Mouse (Mus musculus) adrenal gland, postnatal 14 days (tissue): ENCODE data around the gene Ociad2. TPM values are rescaled to one million over a fixed set of nuclear protein-coding genes. Genes with fewer than 3 reads are reported as not detected.

Source experiments
- DNase-seq: peaks from one replicate; pipeline ENCODE4 v3.0.0; 2021; ENCODE audit warnings: mixed read lengths
- long read RNA-seq, 2 experiments: library from polyadenylated mRNA; stranded (forward); transcript quantifications; one replicate each; pipeline ENCODE4 v2.0.0; 2021
- total RNA-seq: library from RNA; stranded (reverse); gene quantifications from 2 replicates; pipeline ENCODE4 v1.2.3, GENCODE M21; 2021

Gene Ociad2
- 12.6 and 20.6 TPM in 2 replicates for total RNA-seq
- long read RNA-seq, experiment 1, transcript Ociad2-201 (7 exons, 2,554 nt): major isoform, 19 of 25 reads
- long read RNA-seq, experiment 1, partial matches to known transcripts: 0 of 25 reads
- long read RNA-seq, experiment 1, other reads (novel, unspliced or antisense): 3 of 25 reads
- long read RNA-seq, experiment 2, transcript Ociad2-201 (7 exons, 2,554 nt): major isoform, 18 of 19 reads
- long read RNA-seq, experiment 2, partial matches to known transcripts: 1 of 19 reads
- long read RNA-seq, experiment 2, other reads (novel, unspliced or antisense): 0 of 19 reads

DNA sequence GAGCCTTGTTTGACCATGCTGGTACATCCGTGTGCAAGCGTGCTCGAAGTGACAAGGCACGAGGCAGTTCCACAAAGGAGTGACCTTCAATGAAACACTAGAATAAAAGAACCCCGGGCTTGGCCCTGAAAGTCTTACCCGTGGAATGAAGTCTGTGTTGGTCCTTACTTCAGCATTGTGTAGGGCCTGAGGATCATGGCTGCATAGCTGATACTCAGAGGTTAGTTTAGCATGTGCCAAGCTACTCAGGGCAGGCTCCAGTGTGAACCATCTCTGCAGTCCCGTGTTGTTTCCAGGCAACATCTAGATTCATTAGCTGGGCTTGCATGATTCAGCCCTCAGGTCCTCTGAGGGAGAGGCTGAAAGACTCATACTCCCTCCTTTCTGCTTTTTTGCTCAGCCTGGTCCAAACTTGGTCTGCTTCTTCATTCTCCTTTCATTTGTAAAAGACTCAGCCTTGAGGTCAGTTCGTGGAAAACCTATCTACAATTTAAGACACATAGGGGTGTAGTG is at the start of gene Ociad2:
TSS of gene Ociad2 (minus strand) at position 306 of the 513 bp plus-strand sequence.
- peak; percentile 33 for DNase-seq

GRCm38 (mm10) chr5:73383647-73383970 is 42.8 kb upstream of the Ociad2 start:
- DNase-seq: no peak

DNA sequence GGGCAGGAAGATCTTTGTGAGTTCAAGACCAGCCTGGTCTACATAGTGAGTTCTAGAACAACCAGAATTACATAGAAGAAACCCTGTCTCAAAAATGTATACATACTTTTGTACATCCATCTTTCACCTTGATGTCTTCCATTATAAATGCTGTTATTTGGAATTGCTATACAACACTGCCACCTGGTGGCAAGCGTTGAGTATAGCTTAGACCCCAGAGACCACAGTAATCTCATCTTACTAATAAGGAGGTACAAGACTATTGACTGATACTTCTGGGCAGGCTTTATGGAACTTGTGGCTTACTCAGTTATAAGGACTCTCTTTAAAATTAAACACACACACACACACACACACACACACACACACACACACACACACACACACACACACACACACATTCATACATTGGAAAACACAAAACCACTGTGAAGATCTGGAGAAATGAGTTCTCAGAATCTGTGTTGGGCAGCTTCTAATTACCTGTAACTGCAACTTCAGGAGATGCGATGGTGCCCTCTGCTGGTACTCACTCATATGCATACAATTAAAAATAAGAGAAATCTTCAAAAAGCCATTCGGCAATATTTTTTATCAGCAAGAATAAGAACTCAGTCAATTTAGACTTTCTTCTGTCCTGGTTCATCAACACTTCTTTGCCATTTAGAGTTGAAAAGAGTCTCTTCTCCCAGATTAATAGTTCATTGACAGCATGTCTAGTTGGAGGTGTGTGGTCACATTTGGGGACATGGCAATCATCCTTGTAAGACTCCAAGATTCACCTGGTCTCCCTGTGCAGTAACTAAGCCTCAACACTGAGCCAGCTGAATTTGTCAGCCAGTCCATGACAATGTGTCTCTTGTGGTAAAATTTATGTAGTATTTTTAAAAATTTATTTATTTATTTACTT is 42.2 kb upstream of the Ociad2 start:
- peak; percentile 77 for DNase-seq

DNA sequence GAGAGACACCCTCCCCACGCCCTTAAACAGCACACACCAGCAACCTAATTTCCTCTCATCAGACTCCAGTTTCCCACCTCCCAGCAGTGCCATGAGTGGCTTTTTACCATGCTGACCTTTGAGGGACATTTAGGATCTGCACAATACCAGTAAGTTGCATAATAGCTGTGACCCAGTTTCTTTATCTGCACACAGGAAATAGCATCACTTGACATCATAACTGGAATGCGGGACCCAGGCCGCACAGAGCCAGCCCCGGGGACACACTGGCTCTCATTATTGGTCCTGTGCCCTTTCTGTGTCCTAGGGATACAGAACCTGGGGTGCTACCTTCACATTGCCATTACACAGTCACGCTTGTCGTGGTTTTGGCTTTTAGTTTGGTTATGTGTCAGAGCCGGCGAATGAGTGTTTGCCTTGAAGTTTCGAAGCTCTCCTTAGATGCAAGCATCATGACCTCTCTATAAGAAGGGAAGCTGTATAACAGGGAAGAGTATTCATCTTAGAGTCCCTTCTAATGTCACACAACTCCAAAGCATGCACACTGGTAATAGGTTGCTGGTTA is 41.2 kb upstream of the Ociad2 start:
- DNase-seq: no peak

DNA sequence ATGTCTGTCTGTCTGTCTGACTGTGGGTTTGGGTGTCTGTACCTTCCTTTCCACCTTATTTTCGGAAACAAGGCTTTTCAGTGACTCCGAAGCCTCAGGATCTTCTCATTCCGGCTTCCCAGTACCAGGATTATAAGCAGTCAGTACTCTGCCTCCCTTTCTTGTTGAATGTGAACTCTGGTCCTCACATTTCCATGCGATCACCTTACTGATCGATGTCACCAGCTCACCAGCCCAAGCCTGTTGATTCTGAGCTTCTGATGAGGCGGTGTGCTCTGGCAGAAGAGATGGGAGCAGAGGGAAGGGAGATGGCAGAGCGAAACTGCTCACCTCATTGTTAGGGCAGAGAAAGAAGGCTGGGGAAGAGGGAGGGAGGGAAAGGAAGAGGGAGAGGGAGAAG is 40.7 kb upstream of the Ociad2 start:
- DNase-seq: no peak

DNA sequence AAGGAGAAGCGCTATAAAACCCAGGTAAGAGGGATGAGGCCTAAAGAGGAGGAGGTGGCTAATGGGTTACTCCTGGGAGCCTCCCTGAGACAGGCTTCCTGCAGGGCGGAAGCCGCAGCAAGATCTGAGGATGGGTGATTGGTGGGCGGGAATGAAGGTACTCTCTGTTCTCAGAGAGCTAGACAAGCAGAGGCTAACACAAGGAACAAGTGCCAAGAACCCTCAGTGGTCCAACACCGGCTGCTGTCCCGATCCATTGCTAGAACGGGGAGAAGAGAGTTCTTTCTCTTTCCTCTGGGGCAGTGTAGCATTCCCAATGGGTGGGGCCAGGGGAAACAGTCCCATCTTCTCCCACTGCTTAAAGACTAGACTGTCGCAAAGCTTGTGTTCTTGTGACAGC is 40.0 kb upstream of the Ociad2 start:
- no peak for DNase-seq

GRCm38 (mm10) chr5:73379908-73380307 is 39.1 kb upstream of the Ociad2 start:
- peak; percentile 91 for DNase-seq

- peak; percentile 19 for DNase-seq
Measured at GRCm38 (mm10) chr5:73376491-73376890, 35.7 kb upstream of the Ociad2 start.

GRCm38 (mm10) chr5:73376041-73376440 is 35.2 kb upstream of the Ociad2 start:
- DNase-seq: no peak

- DNase-seq: no peak
Measured at GRCm38 (mm10) chr5:73373184-73373583, 32.4 kb upstream of the Ociad2 start.

DNA sequence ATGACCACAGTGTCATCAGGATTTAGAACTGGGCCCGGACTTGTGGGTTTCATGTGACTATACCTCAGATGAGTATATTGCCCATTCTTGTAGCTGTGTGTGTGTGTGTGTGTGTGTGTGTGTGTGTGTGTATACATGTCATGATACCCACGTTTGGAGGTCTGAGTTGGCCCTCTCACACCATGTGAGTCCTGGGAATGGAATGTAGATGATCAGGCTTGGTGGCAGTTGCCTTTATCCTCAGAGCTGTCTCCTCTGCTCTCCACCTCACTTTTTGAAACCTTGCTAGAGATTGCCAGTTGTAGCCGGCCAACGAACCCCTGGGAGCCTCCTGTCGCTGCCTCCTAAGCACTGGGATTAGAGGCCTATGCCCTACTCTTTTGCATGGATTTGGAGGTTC is 31.8 kb upstream of the Ociad2 start:
- no peak for DNase-seq

DNA sequence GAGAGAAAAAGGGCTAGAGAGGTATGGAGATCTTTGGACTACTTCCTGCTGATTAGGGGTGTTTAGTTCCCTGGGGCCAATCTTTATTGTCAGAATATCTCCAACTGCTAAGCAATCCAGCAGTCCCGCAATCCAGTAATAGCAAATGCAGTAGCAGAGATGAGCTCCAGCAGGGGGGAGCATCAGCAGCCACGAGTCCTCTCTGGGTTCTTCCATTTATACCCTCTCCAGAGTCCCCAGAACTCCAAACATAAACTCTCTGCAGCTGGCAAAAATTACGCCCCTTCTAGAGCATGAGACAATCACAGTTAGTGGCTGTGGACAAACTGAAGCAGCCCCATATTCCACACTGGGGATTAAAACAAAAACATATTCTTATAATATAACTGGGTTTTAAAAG is 28.9 kb upstream of the Ociad2 start:
- no peak for DNase-seq

DNA sequence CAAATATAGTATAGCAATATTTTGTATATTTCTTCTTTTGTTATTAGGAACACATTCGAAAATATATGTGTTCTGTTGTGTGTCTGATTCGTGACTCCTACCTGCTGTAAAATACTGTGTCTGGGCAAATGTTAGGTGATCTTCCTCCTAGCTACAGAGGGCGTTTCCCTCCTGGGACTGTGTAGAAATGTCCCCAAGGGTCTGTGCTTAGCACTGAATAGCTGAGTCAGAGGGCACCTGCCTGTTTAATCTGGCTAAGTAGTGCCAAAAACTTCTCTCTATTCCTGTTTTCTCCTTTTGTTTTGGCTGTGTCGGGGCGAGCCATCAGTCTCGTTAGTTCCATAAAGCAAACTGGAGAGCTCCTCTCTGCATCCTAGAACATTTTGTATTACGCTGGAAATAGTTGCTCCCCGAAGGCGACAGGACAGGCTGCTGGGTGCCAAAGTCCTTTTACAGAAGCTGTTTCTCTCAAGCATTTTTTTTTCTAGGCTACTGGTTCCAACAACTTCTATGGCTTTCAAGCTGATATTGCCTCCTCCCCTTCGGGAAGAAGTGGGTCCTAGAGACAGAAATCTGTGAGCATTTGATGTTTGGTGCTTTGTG is 28.1 kb upstream of the Ociad2 start:
- no peak for DNase-seq

DNA sequence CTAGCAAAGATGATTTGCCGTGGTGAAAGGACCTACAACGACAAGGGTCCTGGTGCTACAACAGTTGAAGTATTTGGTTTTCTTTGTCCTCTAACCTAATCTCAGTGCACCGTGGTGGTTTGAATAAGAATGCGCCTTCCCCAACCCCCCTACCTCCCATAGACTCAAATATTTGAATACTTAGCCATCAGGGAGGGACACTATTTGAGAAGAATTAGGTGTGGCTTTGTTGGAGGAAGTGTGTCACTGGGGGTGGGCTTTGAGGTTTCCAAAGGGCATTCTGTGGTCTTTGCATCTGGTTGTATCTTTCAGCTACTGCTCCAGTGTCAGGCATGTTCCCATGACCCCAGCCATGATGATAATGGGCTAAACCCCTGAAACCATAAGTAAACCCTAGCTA is 27.1 kb upstream of the Ociad2 start:
- no peak for DNase-seq

GRCm38 (mm10) chr5:73364107-73364864 is 23.5 kb upstream of the Ociad2 start:
- DNase-seq: no peak

- DNase-seq: no peak
Measured at GRCm38 (mm10) chr5:73362791-73363190, 22.0 kb upstream of the Ociad2 start.

DNA sequence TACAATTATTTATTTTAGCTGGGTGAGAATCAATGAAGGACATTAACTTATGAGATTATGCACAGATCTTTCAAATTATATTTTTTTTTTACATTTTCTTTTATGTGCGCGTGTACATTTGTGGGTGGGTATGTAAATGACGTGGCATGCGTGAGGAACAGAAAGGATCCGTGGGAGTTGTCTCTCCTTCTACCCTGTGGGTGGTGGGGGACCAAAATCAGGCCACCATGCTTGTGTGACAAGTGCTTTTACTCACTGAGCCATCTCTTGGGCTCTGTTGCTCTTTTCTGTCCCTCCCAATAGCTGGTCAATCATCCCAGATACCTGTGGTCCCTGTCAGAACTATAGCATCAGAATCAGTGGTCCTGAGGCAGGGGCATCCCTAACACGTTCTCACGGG is 21.5 kb upstream of the Ociad2 start:
- no peak for DNase-seq

GRCm38 (mm10) chr5:73360240-73360639 is 19.4 kb upstream of the Ociad2 start:
- DNase-seq: no peak

GRCm38 (mm10) chr5:73359752-73360141 is 18.9 kb upstream of the Ociad2 start:
- DNase-seq: no peak

GRCm38 (mm10) chr5:73359134-73359751 is 18.4 kb upstream of the Ociad2 start:
- DNase-seq: no peak

DNA sequence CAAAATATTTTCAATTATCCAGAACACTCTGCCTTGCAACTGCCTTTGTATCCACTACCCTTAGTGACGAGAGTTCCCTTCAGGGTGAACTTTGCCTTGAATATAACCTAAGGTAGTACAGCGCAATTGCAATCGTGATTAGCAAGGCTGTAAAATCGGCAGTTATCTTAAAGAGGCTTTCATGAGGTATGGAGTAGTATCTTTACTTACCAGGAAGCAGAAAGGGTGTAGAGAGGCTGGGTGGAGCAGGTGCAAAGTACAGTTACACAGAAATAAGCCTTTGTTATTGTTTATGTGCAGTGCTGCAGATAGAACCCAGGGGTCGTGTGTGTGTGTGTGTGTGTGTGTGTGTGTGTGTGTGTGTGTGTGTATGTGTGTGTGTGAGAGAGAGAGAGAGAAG is 14.6 kb upstream of the Ociad2 start:
- DNase-seq: no peak

GRCm38 (mm10) chr5:73353978-73354377 is 13.2 kb upstream of the Ociad2 start:
- DNase-seq: no peak
